Mouse (Mus musculus) hematopoietic stem cell, adult 5-6 weeks (primary cell): ENCODE results near the gene Dthd1. TPM values are rescaled to one million over a fixed set of nuclear protein-coding genes. Genes with fewer than 3 reads are reported as not detected.

Experiments used
- ATAC-seq, 2 experiments: fragments of 125-278 bp in 1 of 2; replicated peaks in 1 of 2; 2 replicates each; pipeline ENCODE4 v1.8.0; 2016 to 2017; ENCODE audit warnings: inconsistent platforms in 2 of 2, mild to moderate bottlenecking in 2 of 2, moderate number of reproducible peaks in 2 of 2, low read depth in 1 of 2, moderate TSS enrichment in 1 of 2; ENCODE audit not compliant: low FRiP score in 2 of 2, poor library complexity in 2 of 2, severe bottlenecking in 2 of 2, insufficient read depth in 1 of 2, low TSS enrichment in 1 of 2
- total RNA-seq: library from RNA; stranded (forward); fragments of 172-1452, 232-1000 nt; gene quantifications from 2 replicates; pipeline ENCODE4 v1.2.3, GENCODE M21; 2017

The Dthd1 gene
- total RNA-seq = not detected in 2 replicates

DNA sequence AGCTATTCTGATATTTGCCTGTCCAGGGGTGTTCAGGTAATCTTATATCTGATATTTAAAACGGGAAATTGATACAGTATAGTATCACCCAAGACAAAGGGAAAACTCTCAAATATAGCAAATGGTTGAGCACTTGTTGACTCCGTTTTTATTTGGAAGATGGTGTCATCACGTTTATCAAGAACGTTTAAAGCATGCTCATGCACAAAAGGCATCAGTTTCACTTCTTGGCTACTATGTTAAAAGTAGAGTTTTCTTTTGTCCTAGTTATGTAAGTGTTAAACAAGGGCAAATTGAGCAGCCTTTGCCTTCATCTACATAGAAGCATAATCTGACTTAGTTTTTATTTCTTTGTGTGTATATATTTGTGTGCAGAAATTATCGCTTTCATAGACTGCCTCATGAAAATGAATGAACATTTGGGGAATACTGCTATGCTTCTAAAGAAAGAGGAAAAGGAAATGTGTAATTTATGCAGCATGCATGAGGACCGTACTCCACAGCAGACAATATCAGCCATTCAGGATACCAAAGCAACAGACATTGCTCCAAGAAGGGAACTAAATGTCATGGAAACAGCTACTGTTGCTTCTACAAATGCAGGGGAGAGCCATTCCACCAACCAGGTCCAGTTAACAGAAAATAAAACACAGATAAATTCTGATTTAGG, at the start of gene Dthd1:
Gene Dthd1 (plus strand): TSS at position 422 of the 670 bp plus-strand sequence.
- no peak for ATAC-seq

DNA sequence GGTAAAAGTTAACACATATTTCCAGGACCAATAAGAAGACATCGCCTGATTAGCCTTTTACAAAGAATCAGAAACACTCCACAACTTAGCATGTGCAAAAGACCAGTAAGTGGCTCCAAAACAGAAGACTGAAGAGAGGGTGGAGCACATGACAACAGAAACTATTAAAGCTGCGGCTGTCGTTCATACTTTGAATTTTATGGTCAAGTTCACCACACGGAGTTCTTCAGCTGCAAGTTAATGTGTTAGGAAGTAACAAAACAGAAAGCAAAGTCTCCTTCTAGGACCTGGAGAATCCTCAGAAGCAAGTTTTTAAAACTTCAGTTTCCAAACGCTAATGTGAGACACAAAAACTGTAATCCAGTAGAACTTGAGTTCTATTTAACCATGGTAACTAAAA, 49.5 kb upstream of the Dthd1 start:
- ATAC-seq = 0 out of 4 replicates have a peak, but pooled peaks of 1 of the 2 experiments have one; percentile 18

DNA sequence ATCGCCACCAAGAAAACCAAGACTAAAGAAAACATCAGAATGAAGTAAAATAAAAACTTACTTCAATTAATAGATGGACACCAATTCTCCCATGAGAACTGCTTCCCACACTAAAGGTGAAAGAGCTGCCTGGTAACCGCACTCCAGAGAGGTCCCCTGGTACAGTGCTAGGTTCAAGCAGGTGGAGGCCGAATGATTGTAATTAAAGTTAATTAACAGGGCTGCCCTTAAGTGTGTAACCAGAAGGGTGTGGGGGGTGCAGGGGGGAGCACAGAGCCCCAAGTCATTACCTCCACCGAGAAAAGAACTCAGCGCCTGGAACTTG, 48.2 kb upstream of the Dthd1 start:
- 0 out of 4 replicates have a peak, but pooled peaks of 1 of the 2 experiments have one; percentile 3 for ATAC-seq

DNA sequence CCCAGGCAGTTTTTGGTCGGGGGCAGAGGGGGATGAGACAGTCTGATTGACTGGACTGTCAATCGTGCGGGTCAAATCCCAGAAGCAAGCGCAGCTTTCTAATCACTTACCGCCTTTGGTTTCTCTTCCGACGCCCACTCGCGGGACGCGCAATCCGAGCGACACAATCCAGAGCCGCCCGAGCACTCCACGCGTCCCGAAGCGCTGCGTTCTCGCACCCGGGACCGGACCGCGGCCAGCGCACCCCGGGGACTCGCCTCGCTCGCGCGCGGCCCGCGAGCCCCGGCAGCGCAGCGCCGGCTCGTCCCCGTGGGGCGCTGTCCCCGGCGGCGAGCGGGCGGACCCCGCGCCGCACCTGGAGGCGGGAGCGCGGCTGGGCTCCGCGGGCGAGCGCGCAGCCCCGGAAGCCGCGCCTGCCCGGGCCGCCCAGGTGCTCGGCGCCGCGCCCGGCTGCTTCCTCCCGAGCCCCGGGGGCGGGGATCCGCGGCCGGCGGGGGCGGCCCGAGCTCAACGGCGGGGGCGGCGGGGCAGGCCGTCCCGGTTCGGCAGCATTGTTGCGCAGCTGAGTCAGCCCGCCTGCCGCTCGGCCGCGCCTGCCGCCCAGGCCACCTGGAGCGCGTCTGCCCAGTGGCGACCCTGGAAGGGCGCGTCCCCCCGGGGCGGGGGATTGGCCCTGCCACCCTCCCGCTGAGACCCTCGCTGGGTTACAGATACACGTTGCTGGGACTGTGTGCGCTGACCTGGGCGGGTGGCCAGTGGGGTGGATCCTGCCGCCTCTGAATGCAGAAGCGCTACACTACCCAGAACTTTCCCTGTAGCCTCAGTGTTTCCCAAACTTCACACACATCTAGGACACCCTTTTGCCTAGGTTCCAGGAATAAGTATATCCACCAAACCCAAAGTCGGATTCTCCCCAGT, 47.6 kb upstream of the Dthd1 start, which contains the start of gene Arap2:
Gene Arap2 (minus strand): TSS at position 376 of the 918 bp plus-strand sequence.
- peak; percentile 35 to 44 for ATAC-seq

DNA sequence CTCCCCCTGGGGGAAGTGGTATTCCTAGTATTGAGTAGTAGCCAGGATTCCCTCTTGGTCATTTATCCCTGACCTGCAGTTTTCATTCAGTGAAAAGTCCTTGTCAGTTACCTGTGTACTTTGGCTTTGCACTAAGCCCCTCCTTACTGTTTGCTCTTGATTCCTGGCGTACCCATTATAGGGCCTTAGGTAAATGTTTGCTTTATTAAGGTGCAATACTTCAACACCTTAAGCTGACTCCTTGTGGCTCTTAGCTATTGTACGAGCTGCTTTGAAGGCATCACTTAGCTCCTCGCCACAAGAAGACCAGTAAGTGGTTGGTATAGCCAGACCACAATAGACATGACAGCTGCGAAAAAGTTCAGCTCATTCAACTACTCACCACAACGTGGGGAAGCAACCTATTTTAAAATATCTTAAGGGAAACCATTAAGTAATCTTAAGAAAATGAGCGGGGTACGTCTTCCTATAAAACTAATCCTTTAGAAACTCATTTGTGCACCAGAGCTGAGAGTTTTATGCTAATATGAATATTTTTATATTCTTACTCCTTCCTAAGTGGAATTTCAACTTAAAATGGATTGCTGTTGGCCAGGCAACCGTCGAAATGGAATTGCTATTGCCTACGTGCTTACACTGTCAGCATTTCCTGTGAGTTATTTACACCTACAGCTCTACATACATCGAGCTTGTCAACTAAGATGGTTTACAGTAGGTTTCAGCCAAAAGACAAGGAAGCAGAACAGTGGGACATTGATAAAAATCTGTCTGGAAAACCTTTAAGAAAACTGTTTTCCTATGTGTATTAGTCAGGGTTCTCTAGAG, 41.6 kb upstream of the Dthd1 start:
- ATAC-seq = peak; percentile 66 to 91; a peak in 3 of 4 replicates

DNA sequence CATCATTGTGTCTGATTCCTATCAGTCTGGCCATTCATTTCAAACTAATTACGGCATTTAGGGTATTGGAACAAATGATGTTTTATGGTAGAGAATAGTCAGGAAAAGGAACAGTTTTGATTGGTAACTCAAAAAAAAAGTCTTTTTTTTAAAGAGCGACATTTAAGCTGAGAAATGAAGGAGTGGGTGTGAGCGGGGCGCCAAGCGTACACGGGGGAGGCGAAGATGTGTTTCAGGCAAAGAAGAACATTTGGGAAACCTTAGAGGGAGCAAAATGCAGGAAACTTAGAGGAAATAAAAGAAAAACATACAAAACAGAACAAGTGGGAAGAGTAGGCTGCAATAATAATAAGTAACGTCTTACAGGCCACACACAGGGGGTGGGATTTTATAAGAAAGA, 35.8 kb upstream of the Dthd1 start:
- no peak for ATAC-seq

DNA sequence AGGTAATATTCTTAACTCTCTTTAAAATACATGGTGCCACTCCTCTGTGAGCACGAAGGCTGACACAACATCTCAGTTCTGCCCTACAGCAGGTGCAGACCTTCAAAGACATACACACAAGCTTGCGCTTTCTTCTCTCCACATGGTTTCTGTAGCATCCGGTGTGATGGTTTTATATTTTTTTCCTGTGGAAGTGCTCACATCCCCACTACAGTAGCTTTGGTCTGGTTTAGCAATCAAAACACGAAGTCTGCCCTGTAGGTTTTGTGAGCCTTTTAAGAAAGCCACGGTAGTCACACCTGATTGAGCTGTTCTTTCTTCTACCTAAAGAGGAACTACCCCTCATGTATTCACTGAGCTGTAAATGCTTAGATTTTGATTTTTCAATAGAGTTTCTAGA, 34.9 kb upstream of the Dthd1 start:
- ATAC-seq = peak in 1 of 2 experiments; percentile 17; a peak in 1 of 4 replicates

DNA sequence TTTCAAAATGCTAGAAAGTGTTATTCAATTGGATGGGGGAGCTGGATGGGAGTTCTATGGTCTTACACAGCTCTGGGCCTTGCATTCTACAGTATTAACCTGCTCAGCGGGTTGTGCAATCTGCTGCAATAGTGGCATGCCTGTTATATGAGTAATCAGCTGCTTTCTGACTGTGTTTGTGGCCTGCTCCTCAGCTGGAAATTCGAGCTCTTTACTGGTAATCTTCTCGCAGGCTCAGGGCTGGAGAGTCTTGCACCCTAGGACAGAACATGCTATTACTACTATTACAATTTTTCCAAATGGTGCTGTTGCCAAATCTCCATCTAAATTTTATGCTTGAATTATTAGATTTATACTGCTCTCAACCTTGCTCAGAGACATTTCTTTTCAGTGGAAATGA, 26.8 kb upstream of the Dthd1 start:
- ATAC-seq = no peak

DNA sequence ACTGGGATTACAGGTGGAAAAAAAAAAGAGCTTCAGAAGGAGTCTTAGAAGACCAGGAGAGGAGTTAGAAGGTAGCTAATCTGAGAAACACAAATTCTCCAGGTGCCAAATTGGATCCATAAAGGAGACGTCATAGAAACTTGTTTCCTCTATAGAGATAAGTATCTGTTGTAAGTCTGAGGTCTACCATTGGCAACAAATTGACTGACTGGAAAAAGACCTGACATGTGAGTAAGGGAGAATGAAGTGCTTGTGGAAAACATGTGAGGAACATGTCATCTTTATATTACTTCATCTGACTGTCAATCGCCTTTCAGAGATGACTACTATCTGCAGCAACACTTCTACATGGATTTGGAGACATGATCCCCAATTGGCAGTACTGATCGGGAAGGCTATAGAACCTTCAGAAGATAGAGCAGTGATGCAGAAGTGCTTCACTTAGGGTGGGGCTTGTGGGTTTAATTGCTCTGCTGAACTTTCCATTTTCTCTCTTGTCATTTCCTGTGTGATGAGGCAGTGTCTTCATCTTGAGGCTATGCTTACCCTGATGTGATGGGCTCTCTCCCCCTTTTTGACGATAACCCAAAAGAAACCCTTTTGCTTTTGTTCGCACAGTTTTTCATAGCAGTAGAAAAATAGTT, 22.6 kb upstream of the Dthd1 start:
- no peak for ATAC-seq

DNA sequence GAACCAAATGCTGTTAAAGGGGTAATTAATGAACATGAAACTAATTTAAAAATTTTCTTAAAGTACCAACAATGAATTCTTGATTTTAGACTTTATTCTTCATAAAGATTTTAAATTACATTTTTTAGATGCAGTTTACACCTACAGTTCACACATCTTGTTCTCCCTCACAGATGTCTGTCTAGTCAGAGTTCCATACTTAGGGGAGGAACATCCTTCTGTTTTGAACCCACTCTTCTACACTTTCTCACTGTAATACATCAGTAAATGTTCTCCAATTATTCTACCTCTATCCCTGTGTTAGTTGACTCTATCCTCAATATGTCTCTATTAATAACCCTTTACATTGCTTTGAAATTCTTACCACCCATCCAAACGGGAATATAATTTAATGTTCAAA, 20.8 kb upstream of the Dthd1 start:
- ATAC-seq = no peak

DNA sequence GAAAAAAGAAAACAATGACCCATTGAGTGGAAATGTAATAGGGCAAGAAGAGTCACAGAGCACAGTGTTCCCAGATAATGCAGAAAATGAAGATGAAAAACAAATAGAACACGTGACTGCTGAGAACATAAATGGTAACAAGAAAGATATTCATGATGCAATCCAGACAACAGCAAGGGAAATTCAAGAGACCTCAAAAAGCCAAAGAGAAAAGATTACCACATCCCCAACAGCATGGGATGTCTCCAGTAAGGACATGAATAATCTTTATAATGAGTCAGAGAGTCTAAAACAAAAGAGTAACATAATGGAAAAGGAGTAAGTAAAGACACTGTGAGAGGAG, 420 bp downstream of the Dthd1 start:
- no peak for ATAC-seq

DNA sequence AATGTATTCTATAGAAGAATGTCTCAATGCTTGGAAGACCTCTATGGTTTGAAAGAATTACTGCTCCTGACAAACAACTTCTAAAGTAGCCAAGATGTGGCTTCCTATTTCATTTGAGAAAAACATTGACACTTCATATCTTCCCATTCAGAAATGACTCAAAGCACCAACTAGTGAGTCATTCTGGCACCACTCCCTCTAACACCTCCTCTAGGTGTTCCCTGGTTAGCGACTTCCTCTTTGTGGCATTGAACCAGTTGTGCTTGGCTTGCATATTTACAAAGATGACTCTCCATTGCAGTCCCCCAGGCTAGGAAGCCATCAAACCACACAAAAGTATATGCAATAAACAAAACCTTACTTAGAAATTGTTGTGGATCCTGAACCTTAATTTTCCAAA, 2.1 kb downstream of the Dthd1 start:
- peak; percentile 95 to 96 for ATAC-seq

DNA sequence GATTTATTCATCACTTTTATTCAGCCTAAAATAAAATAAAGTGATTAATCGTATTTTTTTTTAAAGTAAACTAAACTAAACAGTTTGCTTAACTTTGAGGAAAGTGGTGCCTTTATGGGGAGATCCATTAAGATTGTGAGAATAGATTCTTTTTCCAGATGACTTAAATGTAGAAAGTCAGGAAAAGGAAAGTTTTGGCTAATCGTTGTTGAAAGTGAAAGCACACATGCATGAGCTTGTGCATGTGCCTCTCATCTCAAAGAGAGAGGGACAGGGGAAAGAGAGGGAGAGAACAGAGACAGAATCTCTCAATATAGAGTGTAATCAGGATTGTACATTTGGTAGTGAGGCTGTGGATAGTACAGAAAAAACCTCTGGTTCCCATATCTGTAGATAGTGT, 5.9 kb downstream of the Dthd1 start:
- ATAC-seq = no peak

DNA sequence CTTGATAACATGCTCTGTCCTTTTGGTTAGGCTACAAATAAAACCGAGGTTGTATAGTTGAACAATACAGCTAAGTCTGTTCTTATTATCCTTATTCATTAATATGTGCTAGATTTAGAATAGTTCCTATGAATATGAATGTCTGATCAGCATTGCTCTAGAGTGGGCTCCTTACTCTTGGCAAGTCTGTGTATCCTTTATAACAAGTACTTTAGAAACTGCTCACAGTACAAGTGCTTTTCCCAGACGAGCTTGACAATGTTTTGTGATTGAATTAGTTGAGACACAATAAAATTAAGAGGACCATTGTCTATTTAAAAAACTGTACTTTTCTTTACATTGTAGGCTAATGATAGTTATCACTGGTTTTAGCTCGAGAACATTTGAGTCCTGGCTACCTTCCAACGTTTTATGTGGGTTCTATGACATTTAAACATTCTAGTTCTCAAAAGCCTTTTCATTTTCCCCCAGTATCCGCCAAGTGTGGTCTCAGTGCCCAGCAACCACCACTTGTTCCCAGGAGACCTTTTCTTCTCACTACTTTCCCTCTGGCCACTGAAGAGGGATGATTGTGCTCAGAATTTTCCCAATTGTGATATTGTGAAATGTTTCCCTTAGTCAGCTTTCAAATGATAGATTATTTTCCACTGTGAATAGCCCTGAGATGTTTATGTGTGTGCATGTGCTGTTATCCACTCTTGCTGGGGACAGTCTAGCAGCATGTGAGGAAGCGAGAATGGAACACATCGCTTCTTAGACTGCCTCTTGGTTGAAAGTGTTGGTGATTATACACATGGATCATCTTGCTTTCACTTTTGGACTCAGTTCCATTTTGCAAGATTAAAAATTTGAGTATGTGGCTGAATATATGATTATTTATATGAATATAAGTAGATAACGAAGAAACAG, 7.0 kb downstream of the Dthd1 start:
- ATAC-seq = no peak

DNA sequence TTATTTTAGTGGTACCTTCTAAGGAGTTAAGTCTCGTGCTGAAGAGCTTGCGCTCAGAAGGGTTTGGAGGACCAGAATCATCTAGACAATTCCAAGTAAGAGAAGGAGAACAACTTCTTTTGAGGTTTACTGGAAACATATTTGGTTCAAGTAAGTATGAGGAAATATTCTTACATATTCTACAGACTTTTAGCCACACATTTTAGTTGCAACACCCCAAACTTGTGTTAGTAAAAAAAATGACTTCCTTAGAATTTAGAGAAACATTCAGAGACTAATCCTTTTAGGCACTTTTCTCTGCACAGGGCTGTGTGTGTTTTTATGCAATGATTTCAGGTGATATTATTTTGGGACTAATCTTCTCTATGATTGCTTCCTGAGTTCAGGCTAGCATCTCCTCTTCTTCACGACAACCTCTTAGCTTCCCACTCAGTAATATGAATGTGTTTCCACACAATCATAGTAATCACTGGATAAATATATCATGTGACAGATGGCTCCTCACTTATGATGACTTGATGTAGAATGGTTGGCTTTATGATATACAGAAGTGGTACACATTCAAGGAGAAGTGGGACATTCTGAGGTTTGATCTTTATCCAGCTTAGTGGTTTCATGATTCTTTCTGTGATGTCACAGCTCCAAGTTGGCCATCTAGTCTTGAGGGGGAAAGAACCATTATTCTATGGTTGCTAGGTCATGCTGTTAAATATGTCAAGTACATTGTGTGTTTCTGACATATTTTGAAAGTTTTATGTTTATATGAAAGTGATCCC, 29.5 kb downstream of the Dthd1 start:
- ATAC-seq = peak in 1 of 2 experiments; percentile 34; a peak in 2 of 4 replicates
